Mouse (Mus musculus) neural tube, embryonic 11.5 days (tissue): ENCODE results near the gene Gpr37l1. TPM values are rescaled to one million over a fixed set of nuclear protein-coding genes. Genes with fewer than 3 reads are reported as not detected.
"Not testable (repeated sequence)": the region's sequence is repeated elsewhere in the genome, so short reads cannot be mapped to it uniquely, and the experiment has no call there.

Source experiments
- ATAC-seq: fragments of 200-750 bp; cut with Nextera tagmentation; 2 replicates; pipeline ENCODE4 v1.8.0; 2017; ENCODE audit warnings: moderate number of reproducible peaks, mild to moderate bottlenecking, moderate TSS enrichment, moderate library complexity; ENCODE audit not compliant: insufficient read depth, low FRiP score, low TSS enrichment
- DNase-seq: peaks from one replicate; pipeline ENCODE4 v3.0.0-alpha.2; 2015; ENCODE audit warnings: low spot score
- H3K27ac ChIP-seq: fragments of 300-500 bp; sonication (generic); 2 replicates; pipeline ENCODE4 v1.5.1; 2014; ENCODE audit warnings: low read depth, mild to moderate bottlenecking, low read length
- H3K27me3 ChIP-seq: fragments of 300-500 bp; sonication (generic); 2 replicates; pipeline ENCODE4 v1.6.1; 2014; ENCODE audit warnings: mild to moderate bottlenecking, low read length, mixed read lengths; ENCODE audit not compliant: control insufficient read depth, insufficient read depth
- H3K36me3 ChIP-seq: fragments of 300-500 bp; sonication (generic); 2 replicates; pipeline ENCODE4 v1.6.1; 2014; ENCODE audit warnings: mild to moderate bottlenecking, low read length, moderate library complexity, mixed read lengths; ENCODE audit not compliant: control insufficient read depth, insufficient read depth
- H3K4me1 ChIP-seq: fragments of 300-500 bp; sonication (generic); 2 replicates; pipeline ENCODE4 v1.6.1; 2014; ENCODE audit warnings: low read length, mixed read lengths; ENCODE audit not compliant: control insufficient read depth, insufficient read depth
- H3K4me2 ChIP-seq: fragments of 300-500 bp; sonication (generic); 2 replicates; pipeline ENCODE4 v1.6.1; 2014; ENCODE audit warnings: low read depth, mild to moderate bottlenecking, moderate library complexity
- H3K4me3 ChIP-seq: fragments of 300-500 bp; sonication (generic); 2 replicates; pipeline ENCODE4 v1.5.1; 2014; ENCODE audit warnings: low read depth, low read length
- H3K9ac ChIP-seq: fragments of 300-500 bp; sonication (generic); 2 replicates; pipeline ENCODE4 v1.6.1; 2014; ENCODE audit warnings: mild to moderate bottlenecking, low read length
- H3K9me3 ChIP-seq: fragments of 300-500 bp; sonication (generic); 2 replicates; pipeline ENCODE4 v1.6.1; 2016; ENCODE audit warnings: low read length; ENCODE audit not compliant: control insufficient read depth
- WGBS: fragments of 180-500 bp; shearing (Covaris S2); extraction: QIAGEN DNeasy Blood & Tissue Kit; methylation state at CpG from one replicate; pipeline ENCODE4 v1.1.7; 2014; 5-methylcytosine and 5-hydroxymethylcytosine counted together
- polyA plus RNA-seq: library from polyadenylated mRNA; unstranded; fragments of >200 nt; fragmentation: Nextera tagmentation; extraction: Ambion mirVana; gene quantifications from 2 replicates; pipeline ENCODE4 v1.2.1, GENCODE M21; 2014

Gpr37l1 gene
- polyA plus RNA-seq, 1 experiment from 2014 or later = not detected

GRCm38 (mm10) chr1:135125990-135126389 lies 41.5 kb downstream of the Gpr37l1 start:
- no peak overlapping the region for H3K9ac ChIP-seq
- H3K4me1 ChIP-seq = no peaks in the 10 kb centered on the region
- DNase-seq (no peak), ATAC-seq (no peak)
- no peak overlapping the region for H3K4me3 ChIP-seq
- no peaks in the 10 kb centered on the region for H3K27me3 ChIP-seq
- no peaks in the 10 kb centered on the region for H3K9me3 ChIP-seq
- H3K4me2 ChIP-seq = no peak overlapping the region
- no peak overlapping the region for H3K27ac ChIP-seq
- no peaks in the 10 kb centered on the region for H3K36me3 ChIP-seq
- WGBS = 70% methylated on average over 8 of the region's 8 CpGs

GRCm38 (mm10) chr1:135124573-135125363 lies 42.7 kb downstream of the Gpr37l1 start:
- Histone ChIP-seq H3K4me3 (no peak overlapping the region), H3K27me3 (no peaks in the 10 kb centered on the region), H3K27ac (no peak overlapping the region), H3K9ac (no peak overlapping the region), H3K4me2 (no peak overlapping the region), H3K4me1 (no peaks in the 10 kb centered on the region), H3K9me3 (no peaks in the 10 kb centered on the region), H3K36me3 (no peaks in the 10 kb centered on the region)
- DNase-seq (no peak), ATAC-seq (no peak)
- WGBS = 93% methylated on average over 8 of the region's 8 CpGs

DNA sequence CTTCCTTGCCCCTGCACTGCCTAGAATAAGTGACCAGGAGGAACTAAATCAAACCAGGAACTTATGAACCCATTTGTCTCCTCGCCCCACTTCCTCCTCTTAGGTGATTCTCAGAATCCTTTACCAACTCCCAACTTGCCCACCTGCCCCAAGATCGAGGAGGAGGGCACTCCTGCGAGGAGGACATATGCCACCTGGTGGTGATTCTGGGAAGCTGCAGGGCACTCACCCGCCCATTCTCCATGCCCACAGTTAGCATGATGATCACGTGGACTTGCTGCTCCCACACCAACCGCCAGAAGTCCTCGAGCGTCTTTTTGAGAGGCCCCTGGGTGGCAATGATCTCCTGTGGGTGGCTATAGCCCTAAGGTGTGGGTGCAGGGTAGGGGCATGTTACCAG lies 54.8 kb downstream of the Gpr37l1 start:
- Histone ChIP-seq H3K9ac (no peak overlapping the region), H3K4me2 (no peak overlapping the region), H3K9me3 (no peaks in the 10 kb centered on the region), H3K27me3 (no peaks in the 10 kb centered on the region), H3K4me3 (no peak overlapping the region), H3K27ac (no peak overlapping the region), H3K36me3 (no peaks in the 10 kb centered on the region), H3K4me1 (no peaks in the 10 kb centered on the region)
- no peak for ATAC-seq
- peak; percentile 59 for DNase-seq
- WGBS = 11% methylated on average over 8 of the region's 8 CpGs

DNA sequence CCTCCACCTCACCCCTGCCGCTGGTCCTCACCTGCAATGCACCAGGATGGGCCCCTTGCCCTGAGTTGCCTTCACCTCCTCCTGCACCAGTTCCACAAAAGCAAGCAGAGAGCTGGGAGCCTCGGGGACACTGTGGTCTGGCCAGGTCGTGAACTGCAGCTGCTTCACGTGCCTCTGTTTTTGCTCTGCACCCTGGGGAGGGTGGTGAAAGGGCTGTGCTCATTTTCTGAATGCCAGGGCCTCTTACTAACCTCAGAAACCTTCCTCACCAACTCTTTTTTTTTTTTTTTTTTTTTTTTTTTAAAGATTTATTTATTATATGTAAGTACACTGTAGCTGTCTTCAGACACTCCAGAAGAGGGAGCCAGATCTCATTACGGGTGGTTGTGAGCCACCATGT lies 56.2 kb downstream of the Gpr37l1 start:
- not testable (repeated sequence) for DNase-seq, H3K27me3 ChIP-seq, H3K9ac ChIP-seq, H3K4me3 ChIP-seq, H3K4me2 ChIP-seq, H3K27ac ChIP-seq, H3K9me3 ChIP-seq, ATAC-seq, H3K36me3 ChIP-seq, H3K4me1 ChIP-seq
- 66% methylated on average over 5 of the region's 5 CpGs for WGBS

Other genes starting within 250 kb of the Gpr37l1 start
- 6.8 and 7.8 TPM in 2 replicates for gene Ppp1r12b, start 211.7 kb downstream of the Gpr37l1 start, polyA plus RNA-seq
- 39.2 and 44.8 TPM in 2 replicates for gene Ube2t, start 205.1 kb downstream of the Gpr37l1 start, polyA plus RNA-seq
- gene Lgr6, start 62.4 kb downstream of the Gpr37l1 start, polyA plus RNA-seq = 0.41 and 0.52 TPM in 2 replicates
- 1.6 and 1.7 TPM in 2 replicates for gene Ptpn7, start 35.0 kb downstream of the Gpr37l1 start, polyA plus RNA-seq
- gene Arl8a, start 20.9 kb downstream of the Gpr37l1 start, polyA plus RNA-seq = 104 and 111 TPM in 2 replicates
- 1.2 and 1.4 TPM in 2 replicates for gene Elf3, start 90.9 kb upstream of the Gpr37l1 start, polyA plus RNA-seq
- gene Rnpep, start 116.4 kb upstream of the Gpr37l1 start, polyA plus RNA-seq = 106 and 112 TPM in 2 replicates
- gene Timm17a, start 146.1 kb upstream of the Gpr37l1 start, polyA plus RNA-seq = 152 and 170 TPM in 2 replicates
- 0.35 and 0.37 TPM in 2 replicates for gene Lmod1, start 157.1 kb upstream of the Gpr37l1 start, polyA plus RNA-seq
- 40.4 and 41.4 TPM in 2 replicates for gene Shisa4, start 207.6 kb upstream of the Gpr37l1 start, polyA plus RNA-seq